Mouse (Mus musculus) kidney, embryonic 14.5 days (tissue): ENCODE measurements around the gene Orc6. TPM values are rescaled to one million over a fixed set of nuclear protein-coding genes. Genes with fewer than 3 reads are reported as not detected.

ENCODE experiments used
- ATAC-seq: fragments of 200-750 bp; cut with Nextera tagmentation; 2 replicates; pipeline ENCODE4 v1.8.0; 2017; ENCODE audit warnings: moderate number of reproducible peaks, mild to moderate bottlenecking, moderate TSS enrichment, moderate library complexity; ENCODE audit not compliant: low FRiP score, low TSS enrichment
- H3K27ac ChIP-seq: fragments of 300-500 bp; sonication (generic); 2 replicates; pipeline ENCODE4 v1.5.1; 2014; ENCODE audit warnings: low read depth, mild to moderate bottlenecking, low read length, moderate library complexity, mixed read lengths
- H3K27me3 ChIP-seq: fragments of 300-500 bp; sonication (generic); 2 replicates; pipeline ENCODE4 v1.6.1; 2014; ENCODE audit warnings: mild to moderate bottlenecking, low read length; ENCODE audit not compliant: control insufficient read depth, insufficient read depth
- H3K36me3 ChIP-seq: fragments of 300-500 bp; sonication (generic); 2 replicates; pipeline ENCODE4 v1.6.1; 2014; ENCODE audit warnings: low read length, mixed read lengths; ENCODE audit not compliant: control insufficient read depth, insufficient read depth
- H3K4me1 ChIP-seq: fragments of 300-500 bp; sonication (generic); 2 replicates; pipeline ENCODE4 v1.6.1; 2014; ENCODE audit warnings: low read length, mixed read lengths; ENCODE audit not compliant: control insufficient read depth, insufficient read depth
- H3K4me2 ChIP-seq: fragments of 300-500 bp; sonication (generic); replicated peaks from 2 replicates; pipeline ENCODE4 v1.6.1; 2014; ENCODE audit warnings: low read depth, mild to moderate bottlenecking, low read length
- H3K4me3 ChIP-seq: fragments of 300-500 bp; sonication (generic); 2 replicates; pipeline ENCODE4 v1.5.1; 2014; ENCODE audit warnings: mild to moderate bottlenecking, low read length
- H3K9ac ChIP-seq: fragments of 300-500 bp; sonication (generic); 2 replicates; pipeline ENCODE4 v1.6.1; 2014; ENCODE audit warnings: low read depth, mild to moderate bottlenecking, low read length, moderate library complexity
- H3K9me3 ChIP-seq: fragments of 300-500 bp; sonication (generic); 2 replicates; pipeline ENCODE4 v1.6.1; 2016; ENCODE audit warnings: low read length; ENCODE audit not compliant: control insufficient read depth
- WGBS: fragments of 180-500 bp; shearing (Covaris S2); extraction: QIAGEN DNeasy Blood & Tissue Kit; methylation state at CpG from one replicate; pipeline ENCODE4 v1.1.7; 2014; 5-methylcytosine and 5-hydroxymethylcytosine counted together
- polyA plus RNA-seq: library from polyadenylated mRNA; unstranded; fragments of >200 nt; fragmentation: Nextera tagmentation; extraction: Ambion mirVana; gene quantifications from 2 replicates; pipeline ENCODE4 v1.2.1, GENCODE M21; 2014

The Orc6 gene
- 136 and 170 TPM in 2 replicates for polyA plus RNA-seq

DNA sequence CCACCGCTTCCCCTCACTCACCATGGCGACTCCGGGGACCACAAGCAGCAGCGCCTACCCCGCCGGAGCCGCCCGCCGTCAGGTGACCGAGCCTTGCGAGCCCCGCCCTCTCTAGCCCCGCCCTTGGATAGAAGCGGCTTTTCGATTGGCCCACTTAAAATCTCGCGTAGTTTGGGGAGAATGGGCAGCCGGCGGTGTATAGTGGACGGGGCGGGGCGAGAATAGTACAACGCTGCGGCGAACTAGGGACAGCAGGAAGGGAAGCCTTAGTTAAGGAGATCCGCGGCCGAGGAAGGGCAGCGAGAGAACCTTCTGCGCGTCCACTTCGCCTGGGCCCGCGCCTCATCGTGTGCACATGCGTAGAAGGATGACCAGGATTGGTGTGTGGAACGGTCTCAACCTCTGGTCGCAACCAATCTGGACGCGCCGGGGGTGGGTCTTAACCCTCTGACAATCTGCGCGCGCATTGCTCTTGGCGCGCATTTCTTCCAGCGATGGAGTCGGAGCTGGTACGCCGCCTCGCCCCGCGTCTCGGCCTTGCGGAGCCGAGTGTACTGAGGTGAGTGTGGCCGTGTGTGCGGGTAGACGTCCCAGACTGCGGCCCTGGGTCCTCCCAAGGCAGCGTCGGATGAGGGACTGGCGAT, at the start of gene Orc6, which contains the start of gene Vps35:
Gene Orc6 (plus strand): TSS at position 199 of the 644 bp plus-strand sequence.
Gene Vps35 (minus strand): TSS at position 369 of the 644 bp plus-strand sequence.
- no peaks in the 10 kb centered on the region for H3K9me3 ChIP-seq
- H3K4me3 ChIP-seq, result peak within 1 kb of the TSS; percentile 95
- peaks cover 14% of the 10 kb centered on the region for H3K4me1 ChIP-seq
- H3K9ac ChIP-seq, result peak within 1 kb of the TSS; percentile 90
- under 1% methylated on average over 63 of the region's 63 CpGs for WGBS
- no peaks in the 10 kb centered on the region for H3K27me3 ChIP-seq
- H3K27ac ChIP-seq, result peak within 1 kb of the TSS; percentile 92
- H3K4me2 ChIP-seq, result peak within 1 kb of the TSS; percentile 62
- peak; percentile 98 for ATAC-seq
- H3K36me3 ChIP-seq, result peaks cover 25% of the 10 kb centered on the region

DNA sequence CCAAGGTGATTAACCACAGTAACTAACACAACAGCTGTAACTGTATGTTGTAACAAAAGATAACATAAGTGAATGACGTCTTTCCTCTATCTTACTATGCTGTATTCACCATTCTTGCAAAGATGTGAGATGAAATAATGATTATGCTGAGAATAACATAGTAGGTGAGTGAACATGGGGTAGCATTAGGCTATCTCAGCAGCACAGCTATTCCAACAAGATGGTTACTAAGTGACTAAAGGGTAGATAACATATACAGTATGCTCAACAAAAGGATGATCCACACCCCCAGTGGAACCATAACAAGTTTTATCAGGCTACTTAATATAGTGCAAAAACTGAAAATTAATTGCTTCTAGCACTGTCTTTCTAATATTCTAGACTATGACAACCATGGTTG, 12.6 kb upstream of the Orc6 start:
- Histone ChIP-seq H3K9me3 (no peaks in the 10 kb centered on the region), H3K27ac (no peak overlapping the region), H3K36me3 (peaks cover 62% of the 10 kb centered on the region), H3K9ac (no peak overlapping the region), H3K27me3 (no peaks in the 10 kb centered on the region), H3K4me1 (no peaks in the 10 kb centered on the region), H3K4me2 (no peak overlapping the region), H3K4me3 (no peak overlapping the region)
- 96% methylated on average over 1 of the region's 1 CpGs for WGBS
- no peak for ATAC-seq

GRCm38 (mm10) chr8:85298600-85299433, 615 bp upstream of the Orc6 start:
- Histone ChIP-seq H3K4me1 (peaks cover 14% of the 10 kb centered on the region), H3K36me3 (peaks cover 26% of the 10 kb centered on the region), H3K4me3 (peak overlapping the region; percentile 95), H3K9me3 (no peaks in the 10 kb centered on the region), H3K27me3 (no peaks in the 10 kb centered on the region), H3K4me2 (peak overlapping the region; percentile 55), H3K27ac (peak overlapping the region; percentile 92), H3K9ac (peak overlapping the region; percentile 90)
- ATAC-seq, result peak; percentile 28
- under 1% methylated on average over 52 of the region's 53 CpGs for WGBS

GRCm38 (mm10) chr8:85301941-85302340, 2.5 kb downstream of the Orc6 start:
- no peak for ATAC-seq

GRCm38 (mm10) chr8:85302931-85303330, 3.5 kb downstream of the Orc6 start:
- no peak overlapping the region for H3K4me2 ChIP-seq
- 86% methylated on average over 3 of the region's 3 CpGs for WGBS
- no peak overlapping the region for H3K4me3 ChIP-seq
- H3K9ac ChIP-seq, result no peak overlapping the region
- H3K27me3 ChIP-seq, result no peaks in the 10 kb centered on the region
- ATAC-seq, result no peak
- peaks cover 55% of the 10 kb centered on the region for H3K36me3 ChIP-seq
- H3K4me1 ChIP-seq, result peaks cover 9% of the 10 kb centered on the region
- no peak overlapping the region for H3K27ac ChIP-seq
- no peaks in the 10 kb centered on the region for H3K9me3 ChIP-seq

More at GRCm38 (mm10) chr8:85301941-85302340, 2.5 kb downstream of the Orc6 start:
- Histone ChIP-seq H3K27me3 (no peaks in the 10 kb centered on the region), H3K4me2 (no peak overlapping the region), H3K4me1 (peaks cover 14% of the 10 kb centered on the region), H3K4me3 (no peak overlapping the region), H3K9me3 (no peaks in the 10 kb centered on the region), H3K36me3 (peaks cover 45% of the 10 kb centered on the region), H3K27ac (no peak overlapping the region), H3K9ac (no peak overlapping the region; the same call in 1 of the 2 replicates)
- 73% methylated on average over 1 of the region's 1 CpGs for WGBS

- ATAC-seq, result no peak
- peaks cover 61% of the 10 kb centered on the region for H3K36me3 ChIP-seq
- no peaks in the 10 kb centered on the region for H3K9me3 ChIP-seq
- no peak overlapping the region for H3K27ac ChIP-seq
- H3K27me3 ChIP-seq, result no peaks in the 10 kb centered on the region
- H3K4me3 ChIP-seq, result no peak overlapping the region
- H3K4me1 ChIP-seq, result peaks cover 6% of the 10 kb centered on the region; the same call in 1 of the 2 replicates
- WGBS, result 91% methylated on average over 5 of the region's 5 CpGs
- H3K4me2 ChIP-seq, result no peak overlapping the region
- H3K9ac ChIP-seq, result no peak overlapping the region
Observed at GRCm38 (mm10) chr8:85303531-85303930, 4.1 kb downstream of the Orc6 start.

- no peaks in the 10 kb centered on the region for H3K9me3 ChIP-seq
- H3K4me1 ChIP-seq, result no peaks in the 10 kb centered on the region
- no peak overlapping the region for H3K4me2 ChIP-seq
- H3K4me3 ChIP-seq, result no peak overlapping the region
- H3K27me3 ChIP-seq, result no peaks in the 10 kb centered on the region
- H3K27ac ChIP-seq, result no peak overlapping the region
- H3K36me3 ChIP-seq, result peaks cover 50% of the 10 kb centered on the region
- WGBS, result 86% methylated on average over 2 of the region's 2 CpGs
- H3K9ac ChIP-seq, result no peak overlapping the region
- ATAC-seq, result no peak
Observed at GRCm38 (mm10) chr8:85308564-85308963, 9.1 kb downstream of the Orc6 start.

DNA sequence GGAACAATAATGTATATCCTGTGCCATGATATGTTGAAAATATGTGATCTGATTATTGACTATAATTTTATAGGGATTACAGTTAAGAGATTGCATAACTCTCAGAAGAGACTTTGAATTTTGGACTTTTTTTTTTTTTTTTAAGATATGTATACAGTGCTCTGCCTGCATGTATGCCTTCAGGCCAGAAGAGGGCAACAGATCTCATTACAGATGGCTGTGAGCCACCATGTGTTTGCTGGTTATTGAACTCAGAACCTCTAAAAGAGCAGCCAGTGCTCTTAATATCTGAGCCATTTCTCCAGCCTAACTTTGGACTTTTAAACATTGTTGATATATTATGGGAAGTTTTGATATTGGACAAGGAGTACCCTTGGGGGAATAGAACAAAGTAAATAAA, 12.3 kb downstream of the Orc6 start:
- Histone ChIP-seq H3K9me3 (no peaks in the 10 kb centered on the region), H3K36me3 (peaks cover 23% of the 10 kb centered on the region), H3K4me1 (no peaks in the 10 kb centered on the region), H3K27me3 (no peaks in the 10 kb centered on the region), H3K4me3 (no peak overlapping the region), H3K27ac (no peak overlapping the region), H3K4me2 (no peak overlapping the region), H3K9ac (no peak overlapping the region)
- ATAC-seq, result no peak

DNA sequence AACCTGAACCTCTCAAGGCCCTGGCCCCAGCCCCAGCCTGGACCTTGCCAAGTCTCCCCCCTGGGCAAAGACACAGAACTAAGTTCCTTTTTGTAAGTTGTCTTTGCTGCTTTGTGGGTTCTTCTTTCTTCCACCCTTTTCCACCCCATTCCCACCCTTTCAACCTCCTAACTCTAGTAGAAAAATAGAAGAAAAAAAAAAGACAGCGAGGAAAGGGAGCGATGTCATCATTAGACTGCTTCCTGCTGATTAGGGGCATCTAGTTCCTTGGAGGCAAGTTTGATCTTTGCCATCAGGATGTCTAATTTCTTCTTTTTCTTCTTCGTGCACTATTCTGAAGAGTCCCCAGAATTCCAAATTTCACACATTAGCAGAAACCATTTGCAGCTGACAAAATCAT, 13.6 kb downstream of the Orc6 start:
- Histone ChIP-seq H3K27ac (no peak overlapping the region), H3K9me3 (no peaks in the 10 kb centered on the region), H3K4me2 (no peak overlapping the region), H3K36me3 (peaks cover 10% of the 10 kb centered on the region; the same call in 1 of the 2 replicates), H3K4me1 (no peaks in the 10 kb centered on the region), H3K27me3 (no peaks in the 10 kb centered on the region), H3K4me3 (no peak overlapping the region), H3K9ac (no peak overlapping the region)
- WGBS, result 82% methylated on average over 3 of the region's 3 CpGs
- no peak for ATAC-seq
